Mouse (Mus musculus) hindbrain, embryonic 12.5 days (tissue): ENCODE measurements around the gene Pomgnt2. TPM values are rescaled to one million over a fixed set of nuclear protein-coding genes. Genes with fewer than 3 reads are reported as not detected.

Experiments
- polyA plus RNA-seq: library from polyadenylated mRNA; unstranded; fragments of >200 nt; fragmentation: Nextera tagmentation; extraction: Ambion mirVana; gene quantifications from 2 replicates; pipeline ENCODE4 v1.2.1, GENCODE M21; 2016

Pomgnt2 gene
- polyA plus RNA-seq, 1 experiment from 2014 or later: 17.3 TPM

Other genes starting within 250 kb of the Pomgnt2 start
- gene Zfp651, start 237.8 kb downstream of the Pomgnt2 start, polyA plus RNA-seq: 11.6 and 12.4 TPM in 2 replicates
- 0.48 and 2.7 TPM in 2 replicates for gene Klhl40, start 219.5 kb downstream of the Pomgnt2 start, polyA plus RNA-seq
- 0.13 and 0.15 TPM in 2 replicates for gene Hhatl, start 204.6 kb downstream of the Pomgnt2 start, polyA plus RNA-seq
- 2.9 and 4.4 TPM in 2 replicates for gene Ccdc13, start 157.6 kb downstream of the Pomgnt2 start, polyA plus RNA-seq
- gene Higd1a, start 138.7 kb downstream of the Pomgnt2 start, polyA plus RNA-seq: 139 and 144 TPM in 2 replicates
- 1.2 and 1.3 TPM in 2 replicates for gene Ackr2, start 98.8 kb downstream of the Pomgnt2 start, polyA plus RNA-seq
- gene Cyp8b1, start 80.8 kb downstream of the Pomgnt2 start, polyA plus RNA-seq: not detected in 2 replicates
- 1.8 and 2.6 TPM in 2 replicates for gene Fam198a, start 46.1 kb downstream of the Pomgnt2 start, polyA plus RNA-seq
- gene Snrk, start 120.2 kb upstream of the Pomgnt2 start, polyA plus RNA-seq: 55.7 and 57.8 TPM in 2 replicates